In the genomic region with DNA sequence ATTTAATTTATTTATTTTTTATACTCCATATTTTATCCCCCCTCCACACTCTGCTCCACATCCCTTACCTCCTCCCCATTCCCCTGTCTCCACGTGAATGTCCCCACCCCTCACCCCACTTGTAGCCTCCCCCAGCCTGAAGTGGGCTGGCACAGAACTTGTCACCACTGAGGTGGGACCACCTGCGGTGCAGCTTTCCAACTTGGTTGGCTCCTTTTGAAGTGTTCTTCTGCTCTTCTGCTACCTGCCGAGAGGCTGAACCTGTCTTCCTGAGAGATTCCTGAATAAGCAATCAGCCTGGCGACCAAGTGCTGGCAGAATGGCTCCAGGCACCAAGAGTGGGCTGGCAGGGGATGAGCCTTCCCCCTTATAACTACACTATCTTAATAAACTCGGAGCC, we compare ENCODE assay signal across 14 mouse cellular contexts. TPM values are rescaled to one million over a fixed set of nuclear protein-coding genes. Genes with fewer than 3 reads are reported as not detected.
"Had no signal": no experiment of that assay in that cellular context is flagged by ENCODE, and none has a peak within 500 bp of the region (broad histone marks: within the 10 kb centered on the region; RNA-seq: fewer than 3 reads in every experiment).

No protein-coding gene starts in this region.

- H3K36me3 ChIP-seq: limb, embryonic 13.5 days; midbrain, embryonic 12.5 days; neural tube, embryonic 15.5 days had no signal

- ATAC-seq: midbrain, embryonic 16.5 days had no signal

- H3K27me3 ChIP-seq: limb, embryonic 13.5 days; midbrain, embryonic 12.5 days; neural tube, embryonic 15.5 days had no signal

- DNase-seq: kidney, postnatal 4 days; left cerebral cortex, postnatal 4 days; lung, adult 18-20 months; spleen, adult 18-20 months; thymus, adult 18-20 months; thymus, postnatal 14 days had no signal

- H3K4me3 ChIP-seq: layer of hippocampus, adult 2 months; limb, embryonic 13.5 days; midbrain, embryonic 12.5 days; neural tube, embryonic 15.5 days had no signal

- H3K4me2 ChIP-seq: midbrain, embryonic 12.5 days; neural tube, embryonic 15.5 days had no signal

- H3K9me3 ChIP-seq: limb, embryonic 13.5 days; midbrain, embryonic 12.5 days; neural tube, embryonic 15.5 days had no signal

- H3K9ac ChIP-seq: limb, embryonic 13.5 days; liver, embryonic 14.5 days; midbrain, embryonic 12.5 days; neural tube, embryonic 15.5 days had no signal

- H3K27ac ChIP-seq: kidney, postnatal 0 days; layer of hippocampus, adult 2 months; limb, embryonic 13.5 days; liver, embryonic 14.5 days; midbrain, embryonic 12.5 days; neural tube, embryonic 15.5 days had no signal

- H3K4me1 ChIP-seq: limb, embryonic 13.5 days; midbrain, embryonic 12.5 days; neural tube, embryonic 15.5 days had no signal

RNA-seq across cellular contexts. Expression of gene Asb4, which starts 49.2 kb away (rescaled TPM):
- total RNA-seq: megakaryocyte-erythroid progenitor cell, adult 5-6 weeks had no signal
